Mouse (Mus musculus): ENCODE data around the gene Ugt2b36. TPM values are rescaled to one million over a fixed set of nuclear protein-coding genes. Genes with fewer than 3 reads are reported as not detected.

Gene Ugt2b36
- polyA plus RNA-seq (2012; rRNA removed) = 0.06 and 0.08 TPM in 2 replicates

DNA sequence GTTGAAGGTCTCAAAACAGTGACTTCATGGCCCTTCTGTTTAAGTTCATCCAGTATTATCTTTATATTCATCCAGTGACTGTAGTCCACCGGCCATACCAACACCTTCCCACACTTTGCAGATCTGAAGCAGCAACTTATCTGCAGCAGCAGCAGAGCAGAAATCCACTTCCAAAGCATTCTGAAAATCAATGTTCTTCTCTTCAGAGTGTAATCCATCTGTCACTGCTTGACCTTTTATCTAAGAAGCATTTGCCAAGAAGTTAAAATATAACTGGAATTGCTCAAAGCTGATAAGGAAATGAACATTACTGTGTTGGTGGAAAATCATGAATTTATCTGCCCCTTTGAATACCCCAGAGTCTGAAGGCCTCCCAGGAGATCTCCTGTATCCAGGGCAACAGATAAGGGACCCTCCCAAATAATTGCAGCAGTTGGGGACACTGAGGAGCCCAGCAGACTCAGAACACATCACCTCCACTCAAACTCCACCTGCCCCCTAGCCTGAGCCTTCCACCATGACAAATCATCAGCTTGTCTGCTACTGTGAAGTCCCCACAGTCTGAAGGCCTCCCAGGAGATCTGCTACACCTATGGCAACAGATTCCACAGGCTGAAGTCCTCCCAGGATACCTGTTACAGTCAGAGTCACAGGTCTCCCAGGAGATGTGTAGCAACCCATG lies at the start of gene Ugt2b36:
TSS of gene Ugt2b36 (minus strand) at position 210 of the 682 bp plus-strand sequence.

DNA sequence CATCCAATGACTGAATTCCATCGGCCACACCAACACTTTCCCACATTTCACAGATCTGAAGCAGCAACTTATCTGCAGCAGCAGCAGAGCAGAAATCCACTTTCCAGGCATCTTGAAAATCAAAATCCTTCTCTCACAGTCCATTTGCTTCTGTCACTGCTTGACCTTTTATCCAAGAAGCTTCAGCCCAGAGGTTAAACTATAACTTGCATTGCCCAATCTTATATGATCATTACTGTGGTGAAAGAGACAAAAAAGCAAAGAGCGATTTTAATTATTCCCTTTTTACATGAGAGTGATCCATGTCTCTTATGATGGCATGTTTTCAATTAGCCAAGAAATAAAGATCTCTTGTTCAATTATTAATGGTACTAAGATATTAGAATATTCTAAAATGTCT lies 47.8 kb upstream of the Ugt2b36 start, which contains the start of gene Ugt2b5:
TSS of gene Ugt2b5 (minus strand) at position 123 of the 400 bp plus-strand sequence.

Other genes with a start within 250 kb of the Ugt2b36 start
- gene Ugt2b34, start 185.6 kb downstream of the Ugt2b36 start, polyA plus RNA-seq (2012; rRNA removed) = 1.0 and 2.2 TPM in 2 replicates
- gene Ugt2b1, start 166.0 kb downstream of the Ugt2b36 start, polyA plus RNA-seq (2012; rRNA removed) = not detected in 2 replicates
- gene Ugt2b35, start 91.7 kb downstream of the Ugt2b36 start, polyA plus RNA-seq (2012; rRNA removed) = 0.13 and 0.14 TPM in 2 replicates
- 0.04 TPM in 1 of 2 replicates, not detected in the other for gene Ugt2b5, start 47.8 kb upstream of the Ugt2b36 start, polyA plus RNA-seq (2012; rRNA removed)
- gene Ugt2b37, start 162.2 kb upstream of the Ugt2b36 start, polyA plus RNA-seq (2012; rRNA removed) = not detected in 2 replicates
- not detected in 2 replicates for gene Ugt2a3, start 244.6 kb upstream of the Ugt2b36 start, polyA plus RNA-seq (2012; rRNA removed)